Mouse (Mus musculus) midbrain, embryonic 12.5 days (tissue): Measurements from ENCODE around the gene Ctbp1. TPM values are rescaled to one million over a fixed set of nuclear protein-coding genes. Genes with fewer than 3 reads are reported as not detected.

ENCODE experiments used
- ATAC-seq: fragments of 200-750 bp; cut with Nextera tagmentation; 2 replicates; pipeline ENCODE4 v1.8.0; 2017; ENCODE audit warnings: low read depth, moderate TSS enrichment, moderate library complexity; ENCODE audit not compliant: low FRiP score
- H3K27ac ChIP-seq: fragments of 300-500 bp; sonication (generic); replicated peaks from 2 replicates; pipeline ENCODE4 v1.5.1; 2016; ENCODE audit warnings: mild to moderate bottlenecking
- H3K27me3 ChIP-seq: fragments of 300-500 bp; sonication (generic); 2 replicates; pipeline ENCODE4 v1.6.1; 2016; ENCODE audit warnings: mild to moderate bottlenecking
- H3K36me3 ChIP-seq: fragments of 300-500 bp; sonication (generic); 2 replicates; pipeline ENCODE4 v1.6.1; 2016
- H3K4me1 ChIP-seq: fragments of 300-500 bp; sonication (generic); 2 replicates; pipeline ENCODE4 v1.6.1; 2016
- H3K4me2 ChIP-seq: fragments of 300-500 bp; sonication (generic); replicated peaks from 2 replicates; pipeline ENCODE4 v1.6.1; 2016; ENCODE audit warnings: mild to moderate bottlenecking, moderate library complexity
- H3K4me3 ChIP-seq: fragments of 300-500 bp; sonication (generic); 2 replicates; pipeline ENCODE4 v1.5.1; 2016; ENCODE audit warnings: mild to moderate bottlenecking
- H3K9ac ChIP-seq: fragments of 300-500 bp; sonication (generic); replicated peaks from 2 replicates; pipeline ENCODE4 v1.6.1; 2016; ENCODE audit warnings: mild to moderate bottlenecking, moderate library complexity
- H3K9me3 ChIP-seq: fragments of 300-500 bp; sonication (generic); 2 replicates; pipeline ENCODE4 v1.6.1; 2016; ENCODE audit warnings: mild to moderate bottlenecking
- WGBS: fragments of 180-500 bp; shearing (Covaris S2); methylation state at CpG from one replicate; pipeline ENCODE4 v1.1.7; 2016; 5-methylcytosine and 5-hydroxymethylcytosine counted together
- polyA plus RNA-seq: library from polyadenylated mRNA; unstranded; fragments of >200 nt; fragmentation: Nextera tagmentation; extraction: Ambion mirVana; gene quantifications from 2 replicates; pipeline ENCODE4 v1.2.1, GENCODE M21; 2016

Gene Ctbp1
- polyA plus RNA-seq, 1 experiment from 2014 or later: 571 TPM

DNA sequence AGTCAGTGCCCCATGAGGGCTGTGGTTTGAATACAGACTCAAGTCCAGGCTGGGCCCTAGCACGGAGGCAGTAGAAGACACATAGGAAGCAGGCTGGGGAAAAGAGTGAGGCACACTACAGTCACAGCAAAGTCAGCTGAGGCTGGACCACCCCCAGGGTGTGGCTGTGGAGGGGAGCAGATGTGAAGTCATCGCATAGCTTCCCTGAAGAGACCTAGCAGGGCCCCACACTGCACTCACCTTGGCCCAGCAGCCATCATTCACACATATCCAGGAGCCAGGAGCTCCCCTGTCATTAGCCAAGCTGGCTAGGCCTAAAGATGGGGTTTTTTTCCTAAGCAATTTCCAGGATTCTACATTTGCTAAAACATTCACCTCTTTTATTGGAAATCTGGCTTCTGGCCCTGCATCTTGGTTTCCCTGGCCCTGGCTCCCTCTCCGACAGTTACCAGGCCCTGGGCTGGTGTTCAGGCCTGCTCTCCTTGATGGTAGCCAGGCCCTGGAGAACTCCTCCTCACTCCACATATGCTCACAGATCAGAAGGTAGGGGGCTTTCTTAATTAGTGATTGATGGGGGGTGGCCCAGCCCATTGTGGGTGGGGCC is 35.6 kb downstream of the Ctbp1 start:
- Histone ChIP-seq H3K4me2 (no peak overlapping the region), H3K4me1 (no peaks in the 10 kb centered on the region), H3K36me3 (peaks cover 21% of the 10 kb centered on the region), H3K27me3 (no peaks in the 10 kb centered on the region), H3K27ac (no peak overlapping the region), H3K4me3 (no peak overlapping the region), H3K9me3 (no peaks in the 10 kb centered on the region), H3K9ac (no peak overlapping the region)
- 81% methylated on average over 3 of the region's 3 CpGs for WGBS
- no peak for ATAC-seq

DNA sequence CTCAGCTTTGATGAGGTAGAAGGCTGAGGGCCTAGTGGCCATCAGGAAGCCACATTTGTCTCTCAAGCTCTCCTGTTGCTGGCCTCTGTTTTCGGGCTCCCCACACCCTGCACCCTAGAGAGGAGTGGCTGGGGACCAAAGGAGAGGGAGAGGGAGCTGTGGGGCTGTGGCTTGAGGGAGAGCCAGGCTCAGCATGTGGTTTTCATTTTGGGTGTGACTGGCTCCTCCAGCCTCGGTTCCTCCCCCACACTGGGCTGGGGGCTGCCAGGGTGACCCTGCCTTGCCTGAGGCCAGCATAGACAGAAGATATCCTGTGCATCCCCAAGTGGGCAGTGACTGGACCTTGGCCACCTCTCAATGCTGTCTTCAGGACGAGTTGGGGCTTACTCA is 36.5 kb downstream of the Ctbp1 start:
- Histone ChIP-seq H3K9me3 (no peaks in the 10 kb centered on the region), H3K27me3 (no peaks in the 10 kb centered on the region), H3K9ac (no peak overlapping the region), H3K36me3 (peaks cover 15% of the 10 kb centered on the region), H3K4me3 (no peak overlapping the region), H3K4me1 (no peaks in the 10 kb centered on the region), H3K4me2 (no peak overlapping the region), H3K27ac (no peak overlapping the region)
- ATAC-seq: no peak
- 79% methylated on average over 3 of the region's 3 CpGs for WGBS

DNA sequence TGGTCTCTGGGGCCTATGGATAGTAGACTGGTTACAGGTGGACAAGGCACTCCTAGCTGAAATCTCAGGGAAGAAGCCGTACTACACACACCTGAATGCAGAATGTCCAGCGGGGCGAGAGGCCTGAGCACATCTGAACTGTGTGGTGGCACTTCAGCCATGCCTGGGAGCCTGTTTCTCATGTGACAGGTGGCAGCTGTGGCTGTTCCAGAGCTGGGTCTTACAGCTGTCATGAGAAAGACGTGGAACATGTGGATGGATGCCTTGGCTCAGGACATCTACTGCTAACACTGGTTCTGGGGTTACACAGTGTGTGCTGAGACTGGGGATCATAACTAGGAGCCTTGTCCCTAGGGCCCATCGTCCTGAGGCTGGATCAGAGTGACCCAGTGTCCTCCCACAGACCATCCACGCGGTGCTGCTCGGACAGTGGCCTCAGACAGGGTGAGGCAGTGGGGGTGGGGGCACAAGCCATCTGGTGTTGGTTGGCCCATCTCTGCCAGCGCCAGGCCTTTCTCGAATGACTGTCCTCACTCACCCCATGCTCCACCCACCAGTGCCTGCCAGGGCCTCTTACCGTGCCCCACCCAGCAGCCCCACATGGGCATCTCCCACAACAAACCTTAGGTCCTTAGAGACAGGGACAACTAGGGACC is 37.1 kb downstream of the Ctbp1 start:
- Histone ChIP-seq H3K9ac (no peak overlapping the region), H3K4me2 (no peak overlapping the region), H3K27me3 (no peaks in the 10 kb centered on the region), H3K4me3 (no peak overlapping the region), H3K4me1 (no peaks in the 10 kb centered on the region), H3K9me3 (no peaks in the 10 kb centered on the region), H3K36me3 (peaks cover 13% of the 10 kb centered on the region; the same call in 1 of the 2 replicates), H3K27ac (no peak overlapping the region)
- 87% methylated on average over 11 of the region's 11 CpGs for WGBS
- no peak for ATAC-seq

DNA sequence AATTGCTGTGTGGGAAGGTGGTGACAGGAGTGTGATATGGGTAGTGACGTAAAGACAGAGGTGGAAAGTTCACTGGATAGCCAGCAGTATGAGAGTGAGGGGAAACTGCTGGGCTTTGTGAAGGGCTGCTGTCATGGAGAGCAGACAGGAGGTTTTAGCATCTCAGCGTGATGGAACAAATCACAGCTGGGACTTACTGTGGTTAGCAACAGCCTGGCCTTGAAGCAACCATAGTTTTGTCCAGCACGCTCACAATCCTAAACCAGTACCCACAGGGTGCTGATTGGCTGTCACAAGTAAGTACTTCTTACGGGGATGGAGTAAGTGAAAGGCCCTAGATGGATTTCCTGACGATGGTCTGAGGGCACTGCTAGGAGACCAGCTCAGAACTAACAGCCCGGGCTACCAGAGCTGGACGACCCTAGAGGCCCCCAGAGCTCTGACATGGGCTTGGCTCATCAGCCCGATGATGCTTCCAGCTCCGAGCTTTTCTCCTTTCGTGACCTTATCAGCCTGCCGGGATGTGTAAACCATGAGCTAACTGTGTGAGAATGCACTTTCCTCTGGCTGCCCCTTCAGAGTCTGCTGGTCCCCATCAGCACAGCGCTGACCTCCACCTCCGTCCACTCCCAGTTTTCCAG is 40.3 kb downstream of the Ctbp1 start:
- Histone ChIP-seq H3K9me3 (no peaks in the 10 kb centered on the region), H3K27ac (no peak overlapping the region), H3K4me2 (no peak overlapping the region), H3K4me3 (no peak overlapping the region), H3K4me1 (no peaks in the 10 kb centered on the region), H3K9ac (no peak overlapping the region), H3K27me3 (no peaks in the 10 kb centered on the region), H3K36me3 (no peaks in the 10 kb centered on the region)
- WGBS: 73% methylated on average over 13 of the region's 13 CpGs
- no peak for ATAC-seq

DNA sequence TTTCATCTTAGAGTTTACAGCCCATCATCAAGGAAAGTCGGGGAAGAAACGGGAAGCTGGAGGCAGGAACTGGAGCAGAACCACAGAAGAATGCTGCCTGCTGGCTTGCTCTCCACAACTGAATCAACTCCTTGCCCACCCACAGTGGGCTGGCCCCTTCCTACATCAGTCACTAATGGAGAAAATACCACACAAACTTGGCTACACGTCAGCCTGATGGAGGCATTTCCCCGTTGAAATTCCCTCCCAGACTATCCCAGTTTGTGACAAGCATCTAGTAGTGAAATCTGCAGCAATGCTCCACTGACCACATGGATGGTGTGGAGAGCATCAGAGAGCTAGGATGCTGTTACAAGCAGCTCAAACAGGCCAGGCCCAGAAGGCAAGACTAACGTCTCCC is 42.0 kb downstream of the Ctbp1 start:
- Histone ChIP-seq H3K27ac (no peak overlapping the region), H3K4me1 (no peaks in the 10 kb centered on the region), H3K4me3 (no peak overlapping the region), H3K4me2 (no peak overlapping the region), H3K27me3 (no peaks in the 10 kb centered on the region), H3K36me3 (no peaks in the 10 kb centered on the region), H3K9me3 (no peaks in the 10 kb centered on the region), H3K9ac (no peak overlapping the region)
- WGBS: 87% methylated on average over 5 of the region's 5 CpGs
- no peak for ATAC-seq

DNA sequence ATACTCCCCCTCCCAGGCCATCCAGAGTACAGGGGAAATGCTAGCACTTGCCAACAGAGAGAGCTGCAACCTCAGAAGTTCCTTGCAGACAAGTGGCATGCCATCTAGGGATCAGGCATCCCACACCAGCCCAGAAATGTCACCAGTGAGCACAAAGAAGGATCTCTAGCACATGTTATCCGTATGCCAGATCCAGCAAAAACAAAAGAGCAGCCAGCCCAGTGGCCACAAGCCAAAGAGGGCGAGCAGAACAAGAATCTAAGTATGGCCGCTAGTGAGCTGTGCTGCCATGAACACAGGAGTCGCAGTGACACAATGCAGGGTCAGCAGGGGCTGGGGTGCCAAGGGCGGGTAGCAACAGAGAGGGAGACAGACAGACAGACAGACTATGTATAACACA is 44.5 kb downstream of the Ctbp1 start:
- WGBS: 62% methylated on average over 5 of the region's 5 CpGs
- no peak overlapping the region for H3K27ac ChIP-seq
- no peak overlapping the region for H3K4me2 ChIP-seq
- H3K9me3 ChIP-seq: no peaks in the 10 kb centered on the region
- no peak for ATAC-seq
- H3K27me3 ChIP-seq: no peaks in the 10 kb centered on the region
- no peaks in the 10 kb centered on the region for H3K36me3 ChIP-seq
- H3K9ac ChIP-seq: no peak overlapping the region
- no peak overlapping the region for H3K4me3 ChIP-seq
- H3K4me1 ChIP-seq: no peaks in the 10 kb centered on the region

DNA sequence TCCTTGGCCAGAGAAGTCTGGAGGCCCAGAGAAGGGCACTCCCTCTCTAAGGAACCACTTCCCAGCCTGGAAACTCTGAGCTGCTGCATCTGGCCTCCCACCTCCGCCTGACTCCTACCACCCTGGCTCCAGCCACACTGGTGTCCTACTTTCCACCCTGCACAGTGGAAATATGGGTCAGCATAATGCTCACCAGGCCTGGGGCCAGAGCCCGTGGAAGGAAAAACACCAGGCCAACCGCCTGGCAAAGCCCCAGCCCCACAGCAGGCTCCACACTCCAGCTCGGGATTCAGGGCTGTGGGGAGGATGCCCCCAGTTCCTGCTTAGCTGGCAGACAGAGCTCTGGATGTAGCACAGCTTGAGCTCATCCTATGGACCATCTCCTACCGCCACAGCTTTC is 46.4 kb downstream of the Ctbp1 start:
- Histone ChIP-seq H3K27me3 (no peaks in the 10 kb centered on the region), H3K4me1 (no peaks in the 10 kb centered on the region), H3K4me3 (no peak overlapping the region), H3K4me2 (no peak overlapping the region), H3K9me3 (no peaks in the 10 kb centered on the region), H3K27ac (no peak overlapping the region), H3K36me3 (no peaks in the 10 kb centered on the region), H3K9ac (no peak overlapping the region)
- 74% methylated on average over 5 of the region's 5 CpGs for WGBS
- ATAC-seq: no peak

DNA sequence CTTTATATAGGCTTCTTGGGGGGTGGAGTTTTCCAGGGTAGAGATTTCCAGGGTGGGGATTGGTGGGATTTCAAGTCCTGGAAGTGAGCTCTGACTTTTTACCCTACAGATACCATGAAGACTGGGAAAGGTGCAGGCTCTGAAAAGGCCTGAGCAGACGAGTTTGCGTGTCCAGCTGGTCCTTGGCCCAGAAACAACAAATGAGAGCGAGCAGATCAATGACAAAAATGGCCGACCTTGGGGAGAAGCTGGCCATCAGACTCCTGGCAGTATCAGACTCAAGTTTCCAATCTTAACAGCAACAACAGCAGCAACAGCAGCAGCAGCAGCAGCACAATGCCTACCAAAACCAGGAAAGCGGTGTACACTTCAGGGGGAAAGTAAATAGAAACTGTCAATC is 49.1 kb downstream of the Ctbp1 start:
- Histone ChIP-seq H3K9ac (no peak overlapping the region), H3K4me2 (no peak overlapping the region), H3K4me1 (no peaks in the 10 kb centered on the region), H3K27ac (no peak overlapping the region), H3K4me3 (no peak overlapping the region), H3K36me3 (no peaks in the 10 kb centered on the region), H3K9me3 (no peaks in the 10 kb centered on the region), H3K27me3 (no peaks in the 10 kb centered on the region)
- ATAC-seq: no peak
- 95% methylated on average over 5 of the region's 5 CpGs for WGBS

DNA sequence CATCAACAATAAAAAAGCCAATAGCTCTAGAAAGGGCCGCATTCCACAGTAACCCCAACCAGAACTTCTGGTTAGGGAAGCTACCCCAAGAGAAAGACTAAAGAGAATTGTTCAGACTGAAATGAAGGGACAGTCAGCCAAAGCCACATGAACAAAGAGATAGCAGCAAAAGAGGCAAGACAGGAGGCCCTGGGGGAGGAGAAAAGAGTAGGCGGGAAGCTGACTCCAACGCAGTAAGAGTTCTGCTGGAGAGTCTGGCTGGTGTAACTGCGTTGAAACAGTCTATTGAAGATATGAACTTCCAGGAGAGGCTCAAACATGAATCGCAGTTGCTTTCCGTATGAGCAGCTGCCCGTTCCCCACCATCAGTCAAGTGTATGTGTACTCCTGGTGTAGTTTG is 50.3 kb downstream of the Ctbp1 start:
- Histone ChIP-seq H3K4me3 (no peak overlapping the region), H3K4me1 (no peaks in the 10 kb centered on the region), H3K9ac (no peak overlapping the region), H3K27me3 (no peaks in the 10 kb centered on the region), H3K9me3 (no peaks in the 10 kb centered on the region), H3K36me3 (no peaks in the 10 kb centered on the region), H3K4me2 (no peak overlapping the region), H3K27ac (no peak overlapping the region)
- ATAC-seq: no peak
- WGBS: 88% methylated on average over 7 of the region's 7 CpGs

DNA sequence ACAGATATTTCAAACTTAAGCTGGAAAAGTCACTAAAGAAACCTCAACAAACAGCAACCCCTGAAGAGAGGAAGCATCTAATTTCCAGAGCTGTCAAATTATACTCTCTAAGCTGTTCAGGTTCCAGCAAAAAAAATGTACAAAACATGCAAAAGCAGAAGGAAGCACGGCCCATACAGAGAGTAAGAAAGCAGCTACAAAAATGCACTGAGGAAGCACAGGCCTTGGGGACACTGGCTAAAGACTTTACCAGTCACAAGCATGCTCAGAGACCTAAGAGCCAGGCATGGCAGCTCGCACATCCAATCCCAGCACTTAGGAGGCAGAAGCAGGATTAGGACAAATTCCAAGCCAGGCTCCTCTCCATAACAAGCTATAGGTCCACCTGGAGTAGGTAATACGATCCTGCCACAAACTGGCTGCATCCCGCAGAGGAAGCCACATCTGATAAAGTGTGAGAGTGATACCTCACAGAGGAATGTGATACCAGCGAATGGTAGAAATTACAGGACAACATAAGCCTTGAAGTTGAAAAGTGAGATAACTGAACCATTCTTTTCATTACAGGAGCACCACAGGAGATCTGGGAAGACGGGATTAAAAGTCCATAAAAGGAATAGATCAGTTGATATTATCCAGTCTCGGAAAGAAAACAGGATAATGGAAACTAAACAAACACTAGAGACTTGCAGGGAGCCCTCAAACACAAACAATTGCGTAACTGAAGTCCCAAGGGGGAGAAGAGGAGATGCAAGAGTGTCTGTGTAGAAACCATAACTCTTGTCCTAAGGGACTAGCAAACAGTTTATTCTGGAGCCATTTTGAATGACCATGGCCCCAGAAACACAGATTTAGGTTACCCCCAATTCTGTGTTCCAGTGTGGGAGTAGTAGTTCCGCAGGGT is 51.7 kb downstream of the Ctbp1 start:
- Histone ChIP-seq H3K36me3 (no peaks in the 10 kb centered on the region), H3K27ac (no peak overlapping the region), H3K9me3 (no peaks in the 10 kb centered on the region), H3K27me3 (no peaks in the 10 kb centered on the region), H3K9ac (no peak overlapping the region), H3K4me2 (no peak overlapping the region), H3K4me1 (peaks cover 8% of the 10 kb centered on the region), H3K4me3 (no peak overlapping the region)
- no peak for ATAC-seq
- WGBS: 72% methylated on average over 9 of the region's 9 CpGs

DNA sequence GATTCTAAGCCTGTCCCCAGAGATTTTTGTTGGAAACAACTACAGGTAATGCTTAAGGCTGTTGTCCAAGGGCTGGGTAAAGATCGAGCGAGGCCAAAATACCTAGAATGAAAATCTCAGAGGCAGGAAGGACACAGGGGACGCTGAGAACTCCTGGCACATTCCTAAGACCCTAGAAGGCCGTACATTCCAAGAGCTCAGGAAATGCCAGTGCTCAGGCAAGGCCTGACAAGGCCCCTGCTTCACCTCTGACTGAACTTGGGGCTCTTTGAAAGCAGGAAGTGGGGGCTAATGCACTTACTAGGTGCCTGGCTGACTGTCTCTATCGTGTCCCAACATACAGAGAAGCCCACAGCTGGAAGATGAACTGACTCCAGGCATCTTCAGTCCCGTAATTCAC is 52.4 kb downstream of the Ctbp1 start:
- no peaks in the 10 kb centered on the region for H3K36me3 ChIP-seq
- H3K9ac ChIP-seq: no peak overlapping the region
- no peak overlapping the region for H3K27ac ChIP-seq
- peaks cover 14% of the 10 kb centered on the region for H3K4me1 ChIP-seq
- no peak overlapping the region for H3K4me3 ChIP-seq
- no peak overlapping the region for H3K4me2 ChIP-seq
- WGBS: 84% methylated on average over 6 of the region's 6 CpGs
- H3K27me3 ChIP-seq: 0 out of 2 replicates have a peak, but pooled peaks cover 1% of the 10 kb centered on the region
- H3K9me3 ChIP-seq: no peaks in the 10 kb centered on the region
- no peak for ATAC-seq
